Mouse (Mus musculus) lung, postnatal 0 days (tissue): ENCODE results near the gene Lgals9. TPM values are rescaled to one million over a fixed set of nuclear protein-coding genes. Genes with fewer than 3 reads are reported as not detected.

Experiments used
- ATAC-seq: fragments of 200-750 bp; cut with Nextera tagmentation; 2 replicates; pipeline ENCODE4 v1.8.0; 2017; ENCODE audit warnings: moderate library complexity
- DNase-seq: peaks from one replicate; pipeline ENCODE4 v3.0.0-alpha.2; 2016; ENCODE audit warnings: low spot score
- H3K27ac ChIP-seq: fragments of 300-500 bp; sonication (generic); 2 replicates; pipeline ENCODE4 v1.5.1; 2014; ENCODE audit warnings: antibody characterized with exemption, mild to moderate bottlenecking, low read length, mixed read lengths
- H3K27me3 ChIP-seq: fragments of 300-500 bp; sonication (generic); replicated peaks from 2 replicates; pipeline ENCODE4 v1.6.1; 2014; ENCODE audit warnings: low read length, mixed read lengths; ENCODE audit not compliant: insufficient read depth
- H3K36me3 ChIP-seq: fragments of 300-500 bp; sonication (generic); 2 replicates; pipeline ENCODE4 v1.6.1; 2014; ENCODE audit warnings: low read length, mixed read lengths; ENCODE audit not compliant: insufficient read depth
- H3K4me1 ChIP-seq: fragments of 300-500 bp; sonication (generic); 2 replicates; pipeline ENCODE4 v1.6.1; 2014; ENCODE audit warnings: antibody characterized with exemption, low read depth, low read length, mixed read lengths; ENCODE audit not compliant: insufficient read depth
- H3K4me2 ChIP-seq: fragments of 300-500 bp; sonication (generic); replicated peaks from 2 replicates; pipeline ENCODE4 v1.6.1; 2014; ENCODE audit warnings: low read depth, mild to moderate bottlenecking, low read length, moderate library complexity, mixed read lengths
- H3K4me3 ChIP-seq: fragments of 300-500 bp; sonication (generic); 2 replicates; pipeline ENCODE4 v1.5.1; 2014; ENCODE audit warnings: low read depth, low read length
- H3K9ac ChIP-seq: fragments of 300-500 bp; sonication (generic); replicated peaks from 2 replicates; pipeline ENCODE4 v1.6.1; 2014; ENCODE audit warnings: low read depth, mild to moderate bottlenecking
- H3K9me3 ChIP-seq: fragments of 300-500 bp; sonication (generic); 2 replicates; pipeline ENCODE4 v1.6.1; 2016; ENCODE audit warnings: low read length, mixed read lengths
- CTCF ChIP-seq: IDR thresholded peaks from 2 replicates; pipeline ENCODE4 v1.5.1; 2016; ENCODE audit warnings: antibody characterized with exemption, mild to moderate bottlenecking
- EP300 ChIP-seq: IDR thresholded peaks from 2 replicates; pipeline ENCODE4 v1.6.1; 2016; ENCODE audit warnings: antibody characterized with exemption, mild to moderate bottlenecking, control low read depth
- WGBS: fragments of 180-500 bp; shearing (Covaris S2); extraction: QIAGEN DNeasy Blood & Tissue Kit; methylation state at CpG from one replicate; pipeline ENCODE4 v1.1.7; 2014; 5-methylcytosine and 5-hydroxymethylcytosine counted together
- polyA plus RNA-seq: library from polyadenylated mRNA; unstranded; fragments of >200 nt; fragmentation: Nextera tagmentation; extraction: Ambion mirVana; gene quantifications from 2 replicates; pipeline ENCODE4 v1.2.1, GENCODE M21; 2015

Gene Lgals9
- polyA plus RNA-seq, 1 experiment from 2014 or later, result 137 TPM

DNA sequence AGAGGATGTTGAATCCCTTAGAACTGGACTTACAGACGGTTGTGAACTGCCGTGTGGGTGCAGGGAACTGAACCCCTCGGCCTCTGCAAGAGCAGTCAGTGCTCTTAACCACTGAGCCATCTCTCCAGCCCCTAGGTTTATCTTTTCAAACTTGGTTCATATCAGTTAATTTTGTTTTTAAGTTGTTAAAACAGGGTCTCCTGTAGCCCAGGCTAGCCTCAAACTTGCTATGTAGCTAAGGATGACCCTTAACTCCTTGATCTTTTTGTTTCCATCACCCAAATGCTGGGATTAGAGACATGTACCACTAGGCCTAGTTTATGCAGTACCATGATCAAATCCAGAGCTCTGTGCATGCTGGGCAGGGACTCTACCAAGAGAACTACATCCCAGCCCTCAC lies 13.0 kb downstream of the Lgals9 start:
- TF ChIP-seq EP300, result no peak
- TF ChIP-seq CTCF, result no peak
- Histone ChIP-seq H3K4me2 (no peak overlapping the region), H3K9ac (no peak overlapping the region), H3K27ac (no peak overlapping the region), H3K4me3 (no peak overlapping the region), H3K9me3 (no peaks in the 10 kb centered on the region), H3K36me3 (peaks cover 21% of the 10 kb centered on the region), H3K27me3 (no peaks in the 10 kb centered on the region), H3K4me1 (no peaks in the 10 kb centered on the region)
- DNase-seq, result no peak
- no peak for ATAC-seq
- 83% methylated on average over 3 of the region's 3 CpGs for WGBS

DNA sequence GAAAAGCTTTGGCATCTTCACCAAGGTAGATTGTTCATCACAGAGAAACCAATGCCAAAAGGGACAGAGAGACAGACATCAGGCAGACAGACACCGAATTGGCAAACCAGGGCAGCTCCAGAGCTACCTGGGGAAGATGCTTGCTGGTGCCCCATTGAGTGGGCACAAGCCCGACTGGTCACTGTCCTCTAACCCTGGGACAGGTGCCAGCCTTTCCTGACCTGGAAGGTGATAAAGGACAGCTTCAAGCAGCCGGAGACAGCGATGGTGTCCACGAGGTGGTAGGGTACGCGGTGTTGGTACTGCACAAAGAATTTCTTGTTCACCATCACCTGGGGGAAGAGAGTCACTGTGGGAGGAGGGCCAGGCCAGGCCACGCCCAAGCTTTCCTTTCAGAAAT lies 13.7 kb downstream of the Lgals9 start:
- 76% methylated on average over 8 of the region's 8 CpGs for WGBS
- TF ChIP-seq CTCF (no peak), EP300 (no peak)
- peaks cover 22% of the 10 kb centered on the region for H3K36me3 ChIP-seq
- no peak for DNase-seq
- H3K4me1 ChIP-seq, result no peaks in the 10 kb centered on the region
- ATAC-seq, result no peak
- no peaks in the 10 kb centered on the region for H3K27me3 ChIP-seq
- no peak overlapping the region for H3K9ac ChIP-seq
- H3K4me2 ChIP-seq, result no peak overlapping the region
- no peak overlapping the region for H3K4me3 ChIP-seq
- H3K27ac ChIP-seq, result no peak overlapping the region
- no peaks in the 10 kb centered on the region for H3K9me3 ChIP-seq

DNA sequence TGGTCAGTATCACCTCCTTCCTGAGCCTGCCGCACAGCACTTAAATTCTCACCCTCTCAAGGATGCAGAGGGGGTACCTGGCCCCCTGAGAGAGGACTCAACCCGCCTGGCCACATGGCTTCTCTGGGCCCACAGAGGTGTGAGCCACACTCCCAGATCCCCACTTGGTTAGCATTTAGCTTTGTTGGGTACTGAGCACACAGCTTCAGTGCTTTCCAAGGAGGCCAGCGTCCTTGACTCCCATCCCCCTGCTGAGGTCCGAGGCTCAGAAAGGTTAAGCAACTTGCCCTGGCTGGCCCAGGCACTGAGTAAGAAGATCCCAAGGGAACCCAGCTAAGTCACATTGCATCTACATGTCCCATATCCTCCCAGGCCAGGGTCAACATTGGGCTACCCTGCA lies 16.6 kb downstream of the Lgals9 start:
- WGBS, result 56% methylated on average over 4 of the region's 4 CpGs
- H3K27me3 ChIP-seq, result no peaks in the 10 kb centered on the region
- TF ChIP-seq EP300 (no peak), CTCF (no peak)
- no peak overlapping the region for H3K4me2 ChIP-seq
- no peaks in the 10 kb centered on the region for H3K9me3 ChIP-seq
- no peak overlapping the region for H3K9ac ChIP-seq
- H3K36me3 ChIP-seq, result peaks cover 18% of the 10 kb centered on the region; the same call in 1 of the 2 replicates
- no peak overlapping the region for H3K27ac ChIP-seq
- no peak for ATAC-seq
- no peaks in the 10 kb centered on the region for H3K4me1 ChIP-seq
- no peak overlapping the region for H3K4me3 ChIP-seq
- DNase-seq, result no peak

DNA sequence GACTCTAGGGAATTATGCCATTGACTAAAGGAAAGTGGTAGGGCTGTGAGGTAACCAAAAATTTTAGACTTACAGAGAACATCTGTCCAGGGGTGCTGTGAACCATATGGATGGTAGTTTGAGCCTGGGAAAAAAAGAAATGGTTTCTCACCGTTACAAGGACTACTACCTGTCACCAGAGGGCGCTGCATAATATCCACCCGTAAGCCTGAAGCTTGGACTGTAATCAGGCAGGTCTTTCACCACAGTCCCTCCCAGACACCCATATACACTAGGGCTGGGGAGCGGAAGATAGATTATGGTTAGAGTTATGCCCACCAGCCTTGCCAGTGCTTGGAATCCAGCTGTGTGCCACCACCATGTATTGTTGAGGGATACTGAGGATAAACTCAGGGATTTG lies 17.4 kb downstream of the Lgals9 start:
- H3K4me2 ChIP-seq, result no peak overlapping the region
- H3K4me3 ChIP-seq, result no peak overlapping the region
- ATAC-seq, result no peak
- H3K36me3 ChIP-seq, result peaks cover 24% of the 10 kb centered on the region; the same call in 1 of the 2 replicates
- peak; percentile 81 for DNase-seq
- no peaks in the 10 kb centered on the region for H3K27me3 ChIP-seq
- no peaks in the 10 kb centered on the region for H3K9me3 ChIP-seq
- no peak for TF ChIP-seq EP300
- peak; percentile 80 for TF ChIP-seq CTCF
- no peak overlapping the region for H3K9ac ChIP-seq
- 22% methylated on average over 4 of the region's 4 CpGs for WGBS
- no peaks in the 10 kb centered on the region for H3K4me1 ChIP-seq
- H3K27ac ChIP-seq, result no peak overlapping the region

DNA sequence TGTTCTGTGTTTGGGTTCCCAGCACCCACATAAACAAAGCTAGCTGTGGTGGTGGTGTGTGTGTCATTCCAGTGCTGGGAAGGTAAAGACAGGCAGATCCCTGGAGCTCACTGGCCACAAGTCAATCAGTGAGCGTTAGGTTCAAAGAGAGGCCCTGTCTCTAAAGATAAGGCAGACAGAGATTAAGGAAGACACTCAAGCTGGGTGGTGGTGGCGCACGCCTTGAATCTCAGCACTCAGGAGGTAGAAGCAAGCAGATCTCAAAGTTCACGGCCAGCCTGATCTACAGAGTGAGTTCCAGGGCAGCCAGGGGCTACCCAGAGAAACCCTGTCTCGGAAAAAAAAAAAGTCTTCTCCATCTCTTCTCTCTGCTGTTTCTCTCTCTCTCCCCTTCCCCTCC lies 23.5 kb downstream of the Lgals9 start:
- H3K27ac ChIP-seq, result no peak overlapping the region
- H3K4me3 ChIP-seq, result no peak overlapping the region
- H3K27me3 ChIP-seq, result no peaks in the 10 kb centered on the region
- TF ChIP-seq EP300 (no peak), CTCF (no peak)
- H3K36me3 ChIP-seq, result 0 out of 2 replicates have a peak, but pooled peaks cover 6% of the 10 kb centered on the region
- ATAC-seq (no peak), DNase-seq (no peak)
- no peaks in the 10 kb centered on the region for H3K9me3 ChIP-seq
- H3K9ac ChIP-seq, result no peak overlapping the region
- H3K4me2 ChIP-seq, result no peak overlapping the region
- no peaks in the 10 kb centered on the region for H3K4me1 ChIP-seq
- 47% methylated on average over 5 of the region's 5 CpGs for WGBS

DNA sequence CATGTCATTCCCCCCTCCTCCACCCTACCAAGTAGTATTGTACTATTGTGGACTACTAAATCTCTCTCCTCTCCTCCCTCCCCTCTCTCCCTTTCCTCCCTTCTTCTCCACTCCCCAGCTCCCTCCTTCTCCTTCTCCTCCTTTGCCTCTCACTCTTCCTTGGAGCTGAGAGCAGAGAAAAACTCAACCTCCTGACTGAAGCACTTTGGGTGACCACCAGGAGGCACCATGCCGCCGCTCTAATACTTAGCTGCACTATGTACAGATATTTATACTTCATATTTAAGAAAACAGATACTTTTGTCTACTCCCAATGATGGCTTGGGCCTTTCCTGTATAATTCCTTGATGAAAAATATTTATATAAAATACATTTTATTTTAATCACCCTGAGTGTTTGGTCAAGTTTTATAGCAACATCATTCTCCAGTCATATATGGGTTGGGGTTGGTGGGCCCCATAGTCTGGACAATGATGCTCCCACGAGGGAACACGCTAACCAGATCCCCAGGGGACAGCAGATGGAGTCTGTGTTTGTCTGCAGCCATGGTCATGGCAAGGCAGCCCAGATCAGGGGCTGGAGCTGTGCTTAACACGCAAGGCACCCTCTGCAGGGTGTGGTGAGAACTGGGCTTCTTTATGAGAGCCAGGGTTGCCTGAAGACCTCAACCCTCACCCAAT lies 24.8 kb downstream of the Lgals9 start:
- Histone ChIP-seq H3K4me2 (no peak overlapping the region), H3K9ac (no peak overlapping the region), H3K27me3 (no peaks in the 10 kb centered on the region), H3K9me3 (no peaks in the 10 kb centered on the region), H3K4me3 (no peak overlapping the region), H3K4me1 (no peaks in the 10 kb centered on the region), H3K36me3 (0 out of 2 replicates have a peak, but pooled peaks cover 6% of the 10 kb centered on the region), H3K27ac (no peak overlapping the region)
- DNase-seq (peak; percentile 42), ATAC-seq (no peak)
- 59% methylated on average over 5 of the region's 5 CpGs for WGBS
- TF ChIP-seq EP300 (no peak), CTCF (peak; percentile 70)
